Mouse (Mus musculus): Measurements from ENCODE around the gene Tex45. TPM values are rescaled to one million over a fixed set of nuclear protein-coding genes. Genes with fewer than 3 reads are reported as not detected.
A peak's percentile ranks its signal among the peaks of the same experiment; 100 is the strongest.

Gene Tex45
- polyA plus RNA-seq, 1 experiment from 2014 or later, result not detected

DNA sequence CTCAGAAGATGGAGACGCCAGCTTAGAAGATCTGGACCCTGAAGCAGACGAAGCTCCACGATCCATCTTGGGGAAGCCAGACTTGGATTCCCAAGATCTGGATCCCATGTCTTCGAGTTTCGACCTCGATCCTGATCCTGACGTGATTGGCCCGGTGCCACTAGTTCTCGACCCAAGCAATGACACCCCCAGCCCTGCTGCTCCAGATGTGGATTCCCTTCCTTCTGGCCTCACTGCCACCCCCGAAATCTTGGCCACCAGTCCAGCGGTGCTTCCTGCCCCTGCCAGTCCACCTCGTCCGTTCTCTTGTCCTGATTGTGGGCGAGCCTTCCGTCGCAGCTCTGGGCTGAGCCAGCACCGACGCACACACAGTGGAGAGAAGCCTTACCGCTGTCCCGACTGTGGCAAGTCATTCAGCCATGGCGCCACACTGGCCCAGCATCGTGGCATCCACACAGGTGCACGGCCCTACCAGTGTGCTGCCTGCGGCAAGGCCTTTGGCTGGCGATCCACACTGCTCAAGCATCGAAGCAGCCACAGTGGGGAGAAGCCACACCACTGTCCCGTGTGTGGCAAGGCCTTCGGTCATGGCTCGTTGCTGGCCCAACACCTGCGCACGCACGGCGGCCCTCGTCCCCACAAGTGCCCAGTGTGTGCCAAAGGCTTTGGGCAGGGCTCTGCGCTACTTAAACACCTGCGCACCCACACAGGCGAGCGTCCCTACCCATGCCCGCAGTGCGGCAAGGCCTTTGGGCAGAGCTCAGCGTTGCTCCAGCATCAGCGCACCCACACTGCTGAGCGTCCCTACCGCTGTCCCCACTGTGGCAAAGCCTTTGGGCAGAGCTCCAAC lies 25.1 kb downstream of the Tex45 start:
- H3K4me3 ChIP-seq (ENCODE audit: low read depth, low read length), result no peak overlapping the region
- H3K4me2 ChIP-seq (ENCODE audit: low read length), result no peak overlapping the region
- peaks cover 25% of the 10 kb centered on the region for H3K36me3 ChIP-seq (ENCODE audit: control insufficient read depth, insufficient read depth, low read length)
- no peak overlapping the region for H3K27ac ChIP-seq (ENCODE audit: low read depth)
- ATAC-seq (replicated peaks; ENCODE audit: low FRiP score, low TSS enrichment, low read depth), result no peak
- peaks cover 9% of the 10 kb centered on the region for H3K4me1 ChIP-seq (replicated peaks; ENCODE audit: control insufficient read depth, insufficient read depth, low read length)
- no peaks in the 10 kb centered on the region for H3K27me3 ChIP-seq (replicated peaks; ENCODE audit: control insufficient read depth, insufficient read depth, low read length)
- H3K9ac ChIP-seq (ENCODE audit: low read length), result no peak overlapping the region
- 96% methylated on average over 44 of the region's 44 CpGs for WGBS
- peaks cover 10% of the 10 kb centered on the region for H3K9me3 ChIP-seq (ENCODE audit: control insufficient read depth, low read length)
- no peak for DNase-seq (ENCODE audit: low spot score)

DNA sequence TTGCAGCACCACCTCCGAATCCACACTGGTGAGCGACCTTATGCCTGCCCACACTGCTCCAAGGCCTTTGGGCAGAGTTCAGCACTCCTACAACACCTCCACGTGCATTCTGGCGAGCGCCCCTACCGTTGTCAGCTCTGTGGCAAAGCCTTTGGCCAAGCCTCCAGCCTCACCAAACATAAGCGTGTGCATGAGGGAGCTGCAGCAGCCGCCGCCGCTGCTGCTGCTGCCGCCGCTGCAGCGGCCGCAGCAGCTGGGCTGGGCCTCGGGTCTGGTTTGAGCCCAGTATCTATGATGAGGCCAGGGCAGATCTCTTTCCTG lies 25.7 kb downstream of the Tex45 start:
- ATAC-seq (replicated peaks; ENCODE audit: low FRiP score, low TSS enrichment, low read depth), result no peak
- 87% methylated on average over 15 of the region's 15 CpGs for WGBS
- H3K9ac ChIP-seq (ENCODE audit: low read length), result no peak overlapping the region

GRCm38 (mm10) chr8:3498583-3498982 lies 27.9 kb downstream of the Tex45 start:
- Histone ChIP-seq H3K4me1 (replicated peaks; ENCODE audit: control insufficient read depth, insufficient read depth, low read length) (peaks cover 21% of the 10 kb centered on the region), H3K4me2 (ENCODE audit: low read length) (no peak overlapping the region), H3K9me3 (ENCODE audit: control insufficient read depth, low read length) (peaks cover 10% of the 10 kb centered on the region), H3K4me3 (ENCODE audit: low read depth, low read length) (no peak overlapping the region), H3K9ac (ENCODE audit: low read length) (no peak overlapping the region), H3K36me3 (ENCODE audit: control insufficient read depth, insufficient read depth, low read length) (peaks cover 25% of the 10 kb centered on the region), H3K27ac (ENCODE audit: low read depth) (no peak overlapping the region), H3K27me3 (replicated peaks; ENCODE audit: control insufficient read depth, insufficient read depth, low read length) (no peaks in the 10 kb centered on the region)
- ATAC-seq (replicated peaks; ENCODE audit: low FRiP score, low TSS enrichment, low read depth), result no peak
- DNase-seq (ENCODE audit: low spot score), result no peak
- WGBS, result 84% methylated on average over 3 of the region's 3 CpGs

More for the DNA sequence above, 25.7 kb downstream of the Tex45 start:
- H3K27ac ChIP-seq (ENCODE audit: low read depth), result no peak overlapping the region
- H3K4me2 ChIP-seq (ENCODE audit: low read length), result no peak overlapping the region
- H3K36me3 ChIP-seq (ENCODE audit: control insufficient read depth, insufficient read depth, low read length), result peaks cover 25% of the 10 kb centered on the region
- no peak overlapping the region for H3K4me3 ChIP-seq (ENCODE audit: low read depth, low read length)
- peaks cover 15% of the 10 kb centered on the region for H3K4me1 ChIP-seq (replicated peaks; ENCODE audit: control insufficient read depth, insufficient read depth, low read length)
- no peak for DNase-seq (ENCODE audit: low spot score)
- peaks cover 10% of the 10 kb centered on the region for H3K9me3 ChIP-seq (ENCODE audit: control insufficient read depth, low read length)
- no peaks in the 10 kb centered on the region for H3K27me3 ChIP-seq (replicated peaks; ENCODE audit: control insufficient read depth, insufficient read depth, low read length)

GRCm38 (mm10) chr8:3499751-3500150 lies 29.1 kb downstream of the Tex45 start:
- H3K27ac ChIP-seq (ENCODE audit: low read depth), result peak overlapping the region; percentile 88
- no peaks in the 10 kb centered on the region for H3K27me3 ChIP-seq (replicated peaks; ENCODE audit: control insufficient read depth, insufficient read depth, low read length)
- peaks cover 13% of the 10 kb centered on the region for H3K4me1 ChIP-seq (replicated peaks; ENCODE audit: control insufficient read depth, insufficient read depth, low read length)
- H3K36me3 ChIP-seq (ENCODE audit: control insufficient read depth, insufficient read depth, low read length), result peaks cover 25% of the 10 kb centered on the region
- peak overlapping the region; percentile 78 for H3K9ac ChIP-seq (ENCODE audit: low read length)
- H3K4me2 ChIP-seq (ENCODE audit: low read length), result peak overlapping the region; percentile 79
- DNase-seq (ENCODE audit: low spot score) (no peak), ATAC-seq (replicated peaks; ENCODE audit: low FRiP score, low TSS enrichment, low read depth) (peak; percentile 6)
- peaks cover 10% of the 10 kb centered on the region for H3K9me3 ChIP-seq (ENCODE audit: control insufficient read depth, low read length)
- peak overlapping the region; percentile 85 for H3K4me3 ChIP-seq (ENCODE audit: low read depth, low read length)
- WGBS, result 3% methylated on average over 8 of the region's 8 CpGs

- H3K36me3 ChIP-seq (ENCODE audit: control insufficient read depth, insufficient read depth, low read length), result peaks cover 24% of the 10 kb centered on the region
- H3K4me1 ChIP-seq (replicated peaks; ENCODE audit: control insufficient read depth, insufficient read depth, low read length), result peaks cover 13% of the 10 kb centered on the region
- H3K9ac ChIP-seq (ENCODE audit: low read length), result peak within 1 kb of the TSS; percentile 78
- ATAC-seq (replicated peaks; ENCODE audit: low FRiP score, low TSS enrichment, low read depth) (peak; percentile 92), DNase-seq (ENCODE audit: low spot score) (peak; percentile 96)
- WGBS, result under 1% methylated on average over 70 of the region's 70 CpGs
- H3K27ac ChIP-seq (ENCODE audit: low read depth), result peak within 1 kb of the TSS; percentile 88
- peak within 1 kb of the TSS; percentile 85 for H3K4me3 ChIP-seq (ENCODE audit: low read depth, low read length)
- peak within 1 kb of the TSS; percentile 79 for H3K4me2 ChIP-seq (ENCODE audit: low read length)
- H3K9me3 ChIP-seq (ENCODE audit: control insufficient read depth, low read length), result peaks cover 8% of the 10 kb centered on the region
- H3K27me3 ChIP-seq (replicated peaks; ENCODE audit: control insufficient read depth, insufficient read depth, low read length), result no peaks in the 10 kb centered on the region
Measured at GRCm38 (mm10) chr8:3500235-3501090, 29.8 kb downstream of the Tex45 start, which contains the start of gene Mcoln1. Gene Mcoln1 (plus strand): TSS chr8:3500457.

GRCm38 (mm10) chr8:3502217-3502616 lies 31.6 kb downstream of the Tex45 start:
- Histone ChIP-seq H3K4me1 (replicated peaks; ENCODE audit: control insufficient read depth, insufficient read depth, low read length) (peaks cover 13% of the 10 kb centered on the region), H3K27ac (ENCODE audit: low read depth) (no peak overlapping the region), H3K27me3 (replicated peaks; ENCODE audit: control insufficient read depth, insufficient read depth, low read length) (no peaks in the 10 kb centered on the region), H3K4me2 (ENCODE audit: low read length) (no peak overlapping the region), H3K9me3 (ENCODE audit: control insufficient read depth, low read length) (no peaks in the 10 kb centered on the region), H3K36me3 (ENCODE audit: control insufficient read depth, insufficient read depth, low read length) (peaks cover 24% of the 10 kb centered on the region), H3K9ac (ENCODE audit: low read length) (no peak overlapping the region), H3K4me3 (ENCODE audit: low read depth, low read length) (no peak overlapping the region)
- no peak for DNase-seq (ENCODE audit: low spot score)
- no peak for ATAC-seq (replicated peaks; ENCODE audit: low FRiP score, low TSS enrichment, low read depth)
- 70% methylated on average over 4 of the region's 4 CpGs for WGBS

GRCm38 (mm10) chr8:3507979-3508754 lies 37.5 kb downstream of the Tex45 start:
- no peak overlapping the region for H3K27ac ChIP-seq (ENCODE audit: low read depth)
- ATAC-seq (replicated peaks; ENCODE audit: low FRiP score, low TSS enrichment, low read depth), result no peak

GRCm38 (mm10) chr8:3514681-3515247 lies 44.1 kb downstream of the Tex45 start:
- WGBS, result 35% methylated on average over 13 of the region's 13 CpGs
- H3K9me3 ChIP-seq (ENCODE audit: control insufficient read depth, low read length), result no peaks in the 10 kb centered on the region
- no peaks in the 10 kb centered on the region for H3K27me3 ChIP-seq (replicated peaks; ENCODE audit: control insufficient read depth, insufficient read depth, low read length)
- DNase-seq (ENCODE audit: low spot score), result no peak
- peak overlapping the region; percentile 63 for H3K4me2 ChIP-seq (ENCODE audit: low read length)
- no peak overlapping the region for H3K27ac ChIP-seq (ENCODE audit: low read depth)
- H3K9ac ChIP-seq (ENCODE audit: low read length), result peak overlapping the region; percentile 61; the same call in 1 of the 2 replicates
- no peak; the same call in 1 of the 2 replicates for ATAC-seq (replicated peaks; ENCODE audit: low FRiP score, low TSS enrichment, low read depth)
- no peaks in the 10 kb centered on the region for H3K4me1 ChIP-seq (replicated peaks; ENCODE audit: control insufficient read depth, insufficient read depth, low read length)
- peak overlapping the region; percentile 73 for H3K4me3 ChIP-seq (ENCODE audit: low read depth, low read length)
- H3K36me3 ChIP-seq (ENCODE audit: control insufficient read depth, insufficient read depth, low read length), result peaks cover 33% of the 10 kb centered on the region

More at GRCm38 (mm10) chr8:3507979-3508754, 37.5 kb downstream of the Tex45 start:
- no peak overlapping the region for H3K4me2 ChIP-seq (ENCODE audit: low read length)
- H3K9ac ChIP-seq (ENCODE audit: low read length), result no peak overlapping the region
- no peak overlapping the region for H3K4me3 ChIP-seq (ENCODE audit: low read depth, low read length)
- H3K4me1 ChIP-seq (replicated peaks; ENCODE audit: control insufficient read depth, insufficient read depth, low read length), result no peaks in the 10 kb centered on the region
- DNase-seq (ENCODE audit: low spot score), result no peak
- 95% methylated on average over 6 of the region's 6 CpGs for WGBS
- H3K27me3 ChIP-seq (replicated peaks; ENCODE audit: control insufficient read depth, insufficient read depth, low read length), result no peaks in the 10 kb centered on the region
- peaks cover 68% of the 10 kb centered on the region for H3K36me3 ChIP-seq (ENCODE audit: control insufficient read depth, insufficient read depth, low read length)
- H3K9me3 ChIP-seq (ENCODE audit: control insufficient read depth, low read length), result no peaks in the 10 kb centered on the region

All from intestine, embryonic 14.5 days (tissue).